Mouse (Mus musculus) T-cell, adult 2 months (primary cell): ENCODE data around the gene 4930564D02Rik.
A peak's percentile ranks its signal among the peaks of the same experiment; 100 is the strongest.

Experiments used
- DNase-seq: peaks from one replicate; pipeline ENCODE4 v3.0.0; 2022; ENCODE audit warnings: low spot score

The 4930564D02Rik gene

DNA sequence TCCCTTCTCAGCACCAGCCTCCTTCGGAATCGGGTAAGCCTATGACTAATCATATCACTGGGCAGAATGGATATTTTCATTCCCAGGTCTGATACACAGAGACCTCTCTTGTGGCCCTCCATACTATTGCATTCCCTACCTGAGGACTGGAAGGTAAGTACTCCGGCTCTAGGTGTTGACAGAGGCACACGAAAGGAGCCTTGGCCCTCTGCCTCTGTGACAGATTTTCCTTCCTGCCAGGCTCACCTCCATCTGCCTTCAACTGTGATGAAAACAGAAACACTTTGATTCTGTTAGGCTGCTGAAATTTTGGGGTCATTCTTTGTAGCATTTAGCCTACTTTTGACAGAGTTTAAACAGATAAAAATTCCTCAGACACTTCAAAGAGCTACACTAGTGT is 47.2 kb downstream of the 4930564D02Rik start:
- DNase-seq: no peak

GRCm38 (mm10) chr3:105114269-105114668 is 47.6 kb downstream of the 4930564D02Rik start:
- DNase-seq: peak; percentile 69

DNA sequence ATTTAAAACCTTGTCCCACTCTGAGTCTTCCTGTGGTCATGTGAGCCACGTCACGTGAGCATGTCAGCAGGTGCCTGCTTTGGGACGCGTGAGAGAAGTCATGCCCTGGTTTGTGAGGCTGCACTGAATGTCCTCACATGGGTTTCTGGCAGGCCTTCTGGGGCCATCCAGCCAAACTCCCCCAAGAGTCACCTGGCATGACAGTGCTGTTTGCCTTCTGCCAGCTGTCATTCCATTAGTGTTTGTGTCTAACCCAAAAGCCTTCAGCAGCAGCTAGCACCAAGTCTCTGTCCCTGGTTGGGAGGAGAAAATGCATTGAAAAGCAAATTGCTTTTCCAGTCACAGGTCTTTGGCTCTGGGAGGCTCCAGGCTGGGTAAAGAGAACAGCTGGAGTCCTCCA is 50.0 kb downstream of the 4930564D02Rik start:
- DNase-seq: no peak

DNA sequence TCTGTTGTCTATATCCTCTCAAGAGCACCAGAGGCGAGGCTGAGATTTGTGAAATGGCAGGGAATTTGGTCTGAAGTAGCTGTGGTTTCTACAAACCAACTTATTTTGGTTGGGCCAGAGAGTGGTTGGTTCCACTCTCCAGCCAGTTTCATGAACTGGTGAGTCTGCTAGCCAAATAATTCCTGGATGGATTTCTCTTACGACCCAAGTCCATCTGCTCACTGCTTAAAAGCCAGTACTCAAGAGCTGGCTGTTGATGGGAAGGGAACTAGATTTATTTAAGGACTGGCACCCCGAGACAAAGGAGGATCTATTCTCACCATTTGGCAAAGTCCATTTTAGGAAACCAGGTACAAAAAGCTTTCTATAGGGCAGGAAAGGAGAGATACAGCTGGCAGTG is 57.1 kb downstream of the 4930564D02Rik start:
- DNase-seq: no peak

- no peak for DNase-seq
Measured at GRCm38 (mm10) chr3:105127881-105128280, 61.2 kb downstream of the 4930564D02Rik start.
